Mouse (Mus musculus) liver, embryonic 16.5 days (tissue): ENCODE results near the gene A430005L14Rik. TPM values are rescaled to one million over a fixed set of nuclear protein-coding genes. Genes with fewer than 3 reads are reported as not detected.
A peak's percentile ranks its signal among the peaks of the same experiment; 100 is the strongest.

Experiments used
- ATAC-seq: fragments of 200-750 bp; cut with Nextera tagmentation; 2 replicates; pipeline ENCODE4 v1.8.0; 2017; ENCODE audit warnings: low read depth, mild to moderate bottlenecking, moderate number of reproducible peaks, moderate library complexity
- H3K27ac ChIP-seq: fragments of 300-500 bp; sonication (generic); 2 replicates; pipeline ENCODE4 v1.5.1; 2014; ENCODE audit warnings: mild to moderate bottlenecking, low read length
- H3K27me3 ChIP-seq: fragments of 300-500 bp; sonication (generic); 2 replicates; pipeline ENCODE4 v1.6.1; 2014; ENCODE audit warnings: low read depth, low read length, mixed read lengths; ENCODE audit not compliant: control insufficient read depth, insufficient read depth
- H3K36me3 ChIP-seq: fragments of 300-500 bp; sonication (generic); 2 replicates; pipeline ENCODE4 v1.6.1; 2014; ENCODE audit warnings: mild to moderate bottlenecking; ENCODE audit not compliant: control insufficient read depth, insufficient read depth
- H3K4me1 ChIP-seq: fragments of 300-500 bp; sonication (generic); 2 replicates; pipeline ENCODE4 v1.6.1; 2014; ENCODE audit warnings: low read depth, low read length, mixed read lengths; ENCODE audit not compliant: control insufficient read depth
- H3K4me2 ChIP-seq: fragments of 300-500 bp; sonication (generic); 2 replicates; pipeline ENCODE4 v1.6.1; 2014; ENCODE audit warnings: low read depth, low read length, mixed read lengths
- H3K4me3 ChIP-seq: fragments of 300-500 bp; sonication (generic); 2 replicates; pipeline ENCODE4 v1.5.1; 2014; ENCODE audit warnings: low read depth, mild to moderate bottlenecking, low read length
- H3K9ac ChIP-seq: fragments of 300-500 bp; sonication (generic); 2 replicates; pipeline ENCODE4 v1.6.1; 2014; ENCODE audit warnings: low read depth, low read length
- H3K9me3 ChIP-seq: fragments of 300-500 bp; sonication (generic); replicated peaks from 2 replicates; pipeline ENCODE4 v1.6.1; 2016; ENCODE audit warnings: low read length; ENCODE audit not compliant: control insufficient read depth
- WGBS: fragments of 180-500 bp; shearing (Covaris S2); extraction: QIAGEN DNeasy Blood & Tissue Kit; methylation state at CpG from one replicate; pipeline ENCODE4 v1.1.7; 2014; ENCODE audit not compliant: insufficient replicate concordance; 5-methylcytosine and 5-hydroxymethylcytosine counted together
- polyA plus RNA-seq: library from polyadenylated mRNA; unstranded; fragments of >200 nt; fragmentation: Nextera tagmentation; extraction: Ambion mirVana; gene quantifications from 2 replicates; pipeline ENCODE4 v1.2.1, GENCODE M21; 2015

The A430005L14Rik gene
- polyA plus RNA-seq, 1 experiment from 2014 or later = 45.4 TPM

DNA sequence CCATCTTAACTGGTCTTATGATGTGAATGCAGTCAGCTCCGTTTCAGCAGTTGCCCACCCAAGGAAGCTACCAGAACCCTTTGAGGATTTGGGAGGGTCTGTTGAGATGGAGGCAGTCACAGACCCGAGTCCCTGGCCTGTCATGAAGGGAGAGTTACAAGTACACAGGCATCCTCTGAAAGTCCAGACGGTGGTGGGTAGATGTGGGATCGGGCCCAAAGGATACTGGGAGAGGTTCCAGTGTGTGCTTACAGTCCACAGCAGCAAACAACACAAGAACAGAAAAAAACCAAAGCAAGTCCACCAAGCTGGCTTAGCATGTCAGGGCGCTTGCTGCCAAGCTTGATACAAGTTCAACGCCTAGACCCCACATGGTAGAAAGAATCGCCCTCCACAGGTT, 5.6 kb downstream of the A430005L14Rik start:
- Histone ChIP-seq H3K4me1 (peaks cover 7% of the 10 kb centered on the region), H3K36me3 (peaks cover 21% of the 10 kb centered on the region), H3K9me3 (no peaks in the 10 kb centered on the region), H3K27me3 (no peaks in the 10 kb centered on the region), H3K4me3 (no peak overlapping the region), H3K27ac (no peak overlapping the region), H3K4me2 (no peak overlapping the region), H3K9ac (no peak overlapping the region)
- WGBS = 71% methylated on average over 7 of the region's 7 CpGs
- no peak for ATAC-seq

DNA sequence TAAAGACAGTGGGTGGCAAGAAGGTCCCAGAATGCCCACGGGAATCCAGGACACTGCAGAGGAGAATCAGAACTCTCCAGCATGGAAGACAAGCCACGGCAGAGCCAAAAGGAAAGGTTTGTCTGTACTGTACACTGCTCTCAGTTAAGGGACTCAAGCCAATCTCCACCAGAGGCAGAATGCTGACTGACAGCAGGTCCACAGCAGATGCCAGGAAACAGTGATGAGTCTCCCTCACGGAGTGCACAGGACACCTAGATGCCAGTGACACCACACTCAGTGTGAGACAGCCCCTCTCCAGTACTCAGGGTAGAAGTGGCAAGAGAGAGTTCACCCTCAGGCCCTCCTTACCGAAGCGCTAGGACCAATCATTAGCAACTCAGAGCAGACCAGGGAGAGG, 9.6 kb downstream of the A430005L14Rik start:
- H3K4me3 ChIP-seq = no peak overlapping the region
- WGBS = 80% methylated on average over 5 of the region's 5 CpGs
- no peak overlapping the region for H3K27ac ChIP-seq
- H3K9ac ChIP-seq = no peak overlapping the region
- no peaks in the 10 kb centered on the region for H3K4me1 ChIP-seq
- no peak overlapping the region for H3K4me2 ChIP-seq
- peaks cover 15% of the 10 kb centered on the region for H3K36me3 ChIP-seq
- no peaks in the 10 kb centered on the region for H3K9me3 ChIP-seq
- no peaks in the 10 kb centered on the region for H3K27me3 ChIP-seq
- ATAC-seq = no peak

DNA sequence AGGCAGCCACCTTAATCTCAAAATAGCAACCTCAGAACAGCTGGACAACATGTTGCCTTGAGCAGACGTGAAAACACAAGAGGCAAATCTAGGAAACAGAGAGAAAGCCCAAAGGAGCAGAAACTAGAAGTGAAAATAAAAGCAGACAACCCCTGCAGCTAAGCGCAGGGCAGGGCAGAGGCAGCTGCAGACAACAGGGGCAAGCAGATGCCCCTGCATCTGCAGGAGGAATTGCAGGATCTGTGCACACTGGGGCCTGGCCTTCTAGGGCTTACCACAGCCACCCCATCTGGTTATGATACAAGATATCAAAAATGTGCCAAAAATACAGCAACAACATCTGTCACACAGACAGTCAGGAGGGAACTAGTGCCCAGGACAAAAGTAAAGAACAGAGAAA, 10.5 kb downstream of the A430005L14Rik start:
- ATAC-seq = no peak
- Histone ChIP-seq H3K4me2 (no peak overlapping the region), H3K36me3 (peaks cover 8% of the 10 kb centered on the region), H3K27ac (no peak overlapping the region), H3K4me1 (no peaks in the 10 kb centered on the region), H3K9me3 (no peaks in the 10 kb centered on the region), H3K27me3 (no peaks in the 10 kb centered on the region), H3K9ac (no peak overlapping the region), H3K4me3 (no peak overlapping the region)
- 68% methylated on average over 2 of the region's 2 CpGs for WGBS

DNA sequence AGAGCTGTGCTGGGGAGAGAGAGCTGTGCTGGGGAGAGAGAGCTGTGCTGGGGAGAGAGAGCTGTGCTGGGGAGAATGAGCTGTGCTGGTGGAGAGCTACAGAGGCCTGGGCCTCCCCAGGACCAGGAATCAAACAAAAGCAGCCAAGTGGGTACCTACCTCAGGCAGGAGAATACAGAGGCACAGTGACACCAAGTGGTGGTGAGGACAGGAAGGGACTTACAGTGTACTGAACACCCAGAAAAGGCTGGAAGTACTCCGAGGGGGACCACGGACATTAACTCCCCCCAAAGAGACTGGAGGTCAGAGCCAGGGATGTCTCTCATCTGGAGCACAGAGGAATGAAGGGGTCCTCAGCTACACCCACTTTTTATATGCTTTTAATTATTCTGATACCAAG, 11.0 kb downstream of the A430005L14Rik start:
- no peaks in the 10 kb centered on the region for H3K4me1 ChIP-seq
- H3K36me3 ChIP-seq = peaks cover 8% of the 10 kb centered on the region
- ATAC-seq = no peak
- no peaks in the 10 kb centered on the region for H3K9me3 ChIP-seq
- no peaks in the 10 kb centered on the region for H3K27me3 ChIP-seq
- no peak overlapping the region for H3K4me2 ChIP-seq
- H3K9ac ChIP-seq = no peak overlapping the region
- no peak overlapping the region for H3K27ac ChIP-seq
- WGBS = 76% methylated on average over 2 of the region's 2 CpGs
- no peak overlapping the region for H3K4me3 ChIP-seq

DNA sequence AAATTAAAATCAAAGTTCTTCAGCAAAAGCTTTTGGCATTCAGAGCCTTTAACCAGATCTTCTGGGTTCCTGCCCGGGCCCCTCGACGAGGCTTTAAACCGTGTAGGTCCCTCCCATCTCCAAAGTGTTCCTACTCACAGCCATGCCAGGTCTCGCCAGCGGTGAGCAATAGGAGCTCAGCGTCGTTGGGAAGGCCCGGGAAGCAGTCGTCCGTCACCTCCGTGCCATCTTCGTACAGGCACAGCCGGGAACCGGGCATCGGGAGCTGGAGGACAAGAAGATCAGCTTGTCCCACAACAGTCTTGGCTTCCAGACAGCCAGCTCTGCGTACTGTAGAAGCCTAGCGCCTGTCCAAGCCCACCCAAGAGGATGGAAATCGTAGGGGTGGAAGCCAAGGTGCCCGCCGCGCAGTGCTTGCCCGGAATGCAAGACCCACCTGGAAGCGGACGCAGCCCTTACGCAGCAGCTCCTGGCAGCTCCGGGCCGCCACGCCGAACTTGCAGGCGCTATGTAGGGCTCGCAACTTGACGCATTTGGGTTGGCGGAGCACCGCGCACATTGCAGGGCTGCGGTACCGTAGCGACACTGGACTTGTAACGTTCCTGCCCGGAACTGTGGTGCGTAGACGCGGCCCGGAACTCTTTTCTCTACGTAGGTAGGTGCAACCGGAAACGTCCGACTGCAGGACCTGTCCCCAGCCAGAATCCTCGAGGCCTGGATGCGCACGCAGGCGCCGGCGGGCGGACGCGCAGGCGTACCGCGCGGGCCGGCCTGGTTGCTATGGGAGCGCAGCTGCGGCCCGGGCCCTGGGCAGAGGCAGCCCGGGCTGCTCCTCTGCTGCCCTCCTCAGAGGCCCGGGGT, 17.6 kb downstream of the A430005L14Rik start, which contains the start of the genes Dffb and Cep104:
Dffb (minus strand) TSS at position 696 of the 861 bp plus-strand sequence.
Cep104 (plus strand) TSS at position 764 of the 861 bp plus-strand sequence.
- H3K4me1 ChIP-seq = peaks cover 28% of the 10 kb centered on the region
- no peaks in the 10 kb centered on the region for H3K27me3 ChIP-seq
- peak; percentile 97 for ATAC-seq
- peak within 1 kb of the TSS; percentile 89 for H3K4me3 ChIP-seq
- H3K4me2 ChIP-seq = peak within 1 kb of the TSS; percentile 98
- H3K9ac ChIP-seq = peak within 1 kb of the TSS; percentile 88
- under 1% methylated on average over 68 of the region's 68 CpGs for WGBS
- no peaks in the 10 kb centered on the region for H3K9me3 ChIP-seq
- peaks cover 2% of the 10 kb centered on the region for H3K36me3 ChIP-seq
- H3K27ac ChIP-seq = peak within 1 kb of the TSS; percentile 49

DNA sequence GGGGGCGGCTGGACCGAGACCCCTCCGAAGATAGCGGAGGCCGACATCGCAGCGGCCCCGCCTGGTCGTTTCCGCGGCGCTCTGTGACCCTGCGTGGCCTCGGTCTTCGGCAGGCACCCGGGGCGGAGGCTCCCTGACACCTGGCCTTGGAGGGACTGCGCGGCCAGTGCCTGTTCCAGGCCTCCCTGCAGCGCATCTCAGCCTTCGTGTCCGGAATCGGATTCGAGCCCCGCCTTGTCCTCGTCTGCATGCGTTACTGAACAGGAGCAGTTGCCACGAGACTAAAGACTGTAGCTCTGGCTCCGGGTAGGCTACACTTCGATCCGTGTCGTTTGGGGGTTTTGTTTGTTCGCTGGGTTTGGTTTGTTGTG, 18.2 kb downstream of the A430005L14Rik start:
- H3K4me1 ChIP-seq = peaks cover 28% of the 10 kb centered on the region
- no peaks in the 10 kb centered on the region; the same call in none of the 2 replicates for H3K36me3 ChIP-seq
- no peaks in the 10 kb centered on the region for H3K27me3 ChIP-seq
- H3K27ac ChIP-seq = peak overlapping the region; percentile 49
- WGBS = under 1% methylated on average over 33 of the region's 33 CpGs
- H3K9me3 ChIP-seq = no peaks in the 10 kb centered on the region
- peak overlapping the region; percentile 88 for H3K9ac ChIP-seq
- peak overlapping the region; percentile 98 for H3K4me2 ChIP-seq
- ATAC-seq = peak; percentile 68
- H3K4me3 ChIP-seq = peak overlapping the region; percentile 89

DNA sequence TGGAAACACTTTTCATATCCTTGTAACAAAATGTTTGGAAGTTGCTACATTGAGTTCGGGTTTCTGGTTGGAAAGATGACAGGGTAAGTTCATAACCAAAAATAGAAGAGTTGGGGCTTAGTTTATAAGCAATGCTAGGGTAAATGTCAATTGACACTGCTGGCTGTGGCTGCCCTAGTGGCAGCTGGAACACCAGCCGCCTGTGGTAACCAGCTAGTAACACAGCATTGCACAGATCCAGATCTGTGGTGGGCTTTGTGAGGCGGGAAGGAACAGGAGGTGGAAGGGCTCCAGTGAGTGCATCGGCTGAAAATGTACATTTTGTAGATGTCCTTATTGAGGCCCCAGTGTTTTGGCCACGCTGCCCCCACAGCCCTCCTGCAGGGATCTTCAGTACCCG, 18.7 kb downstream of the A430005L14Rik start:
- 28% methylated on average over 6 of the region's 6 CpGs for WGBS
- Histone ChIP-seq H3K27me3 (no peaks in the 10 kb centered on the region), H3K27ac (no peak overlapping the region), H3K9ac (peak overlapping the region; percentile 88), H3K4me3 (peak overlapping the region; percentile 89), H3K36me3 (no peaks in the 10 kb centered on the region; the same call in none of the 2 replicates), H3K4me2 (peak overlapping the region; percentile 98), H3K9me3 (no peaks in the 10 kb centered on the region), H3K4me1 (peaks cover 28% of the 10 kb centered on the region)
- no peak for ATAC-seq

DNA sequence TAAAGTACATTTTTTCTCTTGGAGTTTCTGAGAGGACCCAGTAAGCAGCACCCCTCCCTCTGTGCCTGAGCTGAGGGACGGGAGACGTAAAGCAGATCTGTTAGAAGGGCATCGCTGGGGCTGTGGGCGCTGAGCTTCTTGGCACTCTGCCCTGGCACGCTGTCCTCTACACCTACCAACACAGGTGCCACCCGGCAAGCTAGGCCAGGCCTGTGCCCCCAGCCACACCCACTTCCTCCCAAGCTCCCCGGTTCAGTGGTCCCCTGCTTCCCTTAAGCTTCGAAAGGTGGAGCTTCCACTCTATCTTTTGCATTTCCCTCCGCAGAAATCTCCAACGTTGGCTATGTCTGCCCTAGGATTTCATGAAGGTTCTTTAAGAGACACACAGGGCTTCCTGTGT, 22.2 kb downstream of the A430005L14Rik start:
- Histone ChIP-seq H3K9ac (no peak overlapping the region), H3K27ac (no peak overlapping the region), H3K36me3 (no peaks in the 10 kb centered on the region; the same call in 1 of the 2 replicates), H3K9me3 (no peaks in the 10 kb centered on the region), H3K4me3 (no peak overlapping the region), H3K27me3 (no peaks in the 10 kb centered on the region), H3K4me2 (no peak overlapping the region), H3K4me1 (peaks cover 18% of the 10 kb centered on the region)
- WGBS = 74% methylated on average over 10 of the region's 10 CpGs
- no peak for ATAC-seq

DNA sequence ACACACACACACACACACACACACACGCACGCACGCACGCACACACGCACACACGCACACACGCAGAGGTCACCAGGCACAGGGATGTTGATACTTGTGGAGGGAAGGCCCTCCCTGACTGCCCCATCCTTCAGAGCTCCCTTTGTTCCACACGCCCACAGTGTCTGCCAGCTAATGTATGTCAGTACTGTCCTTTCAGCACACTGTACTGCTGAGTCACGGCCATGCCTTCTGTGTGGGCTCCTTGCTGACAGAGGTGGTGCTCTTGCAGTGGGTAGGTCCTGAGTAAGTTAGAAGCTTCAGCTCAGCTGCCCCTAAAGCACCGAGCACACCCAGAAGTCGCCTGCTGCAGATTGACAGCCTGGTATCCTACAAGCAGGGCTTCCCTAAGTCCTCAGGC, 23.4 kb downstream of the A430005L14Rik start:
- H3K9me3 ChIP-seq = no peaks in the 10 kb centered on the region
- peaks cover 11% of the 10 kb centered on the region for H3K36me3 ChIP-seq
- WGBS = 78% methylated on average over 11 of the region's 11 CpGs
- no peak for ATAC-seq
- H3K4me3 ChIP-seq = no peak overlapping the region
- peaks cover 15% of the 10 kb centered on the region for H3K4me1 ChIP-seq
- H3K9ac ChIP-seq = no peak overlapping the region
- no peak overlapping the region for H3K4me2 ChIP-seq
- no peak overlapping the region for H3K27ac ChIP-seq
- no peaks in the 10 kb centered on the region for H3K27me3 ChIP-seq
